In genomic region chr10:79531593-79531992, GRCm38 (mm10) we compare ENCODE assay signal across 22 mouse cellular contexts. TPM values are rescaled to one million over a fixed set of nuclear protein-coding genes. Genes with fewer than 3 reads are reported as not detected.
A peak's percentile ranks its signal among the peaks of the same experiment; 100 is the strongest.
DNase-seq lines count a peak whose midpoint lies in the region; ATAC-seq lines count a peak whose summit lies in the region.
"Had no signal": no experiment of that assay in that cellular context is flagged by ENCODE, and none has a peak within 500 bp of the region (broad histone marks: within the 10 kb centered on the region; RNA-seq: fewer than 3 reads in every experiment).

No protein-coding gene starts in this region.

- no peak overlapping the region for H3K9ac ChIP-seq in limb, embryonic 11.5 days (ENCODE audit: low read length)
- no peak overlapping the region; the same call in 1 of the 2 replicates for H3K9ac ChIP-seq in stomach, embryonic 15.5 days
- H3K9ac ChIP-seq: heart, embryonic 12.5 days; limb, embryonic 13.5 days; neural tube, embryonic 13.5 days had no signal

- H3K4me3 ChIP-seq in limb, embryonic 11.5 days (ENCODE audit: low read depth, low read length), result no peak overlapping the region
- H3K4me3 ChIP-seq in limb, embryonic 10.5 days, result no peak overlapping the region
- H3K4me3 ChIP-seq in stomach, embryonic 15.5 days (replicated peaks), result no peak overlapping the region
- H3K4me3 ChIP-seq: embryonic facial prominence, embryonic 13.5 days; heart, embryonic 12.5 days; layer of hippocampus, adult 2 months; left cerebral cortex, adult 2 months; neural tube, embryonic 13.5 days had no signal

- ATAC-seq in limb, embryonic 11.5 days (ENCODE audit: insufficient number of reproducible peaks, low FRiP score, low TSS enrichment, low read depth), result no peak
- ATAC-seq in stomach, embryonic 15.5 days (ENCODE audit: insufficient read depth, low FRiP score, low read depth), result no peak
- ATAC-seq: hindbrain, postnatal 0 days had no signal

- H3K27ac ChIP-seq in limb, embryonic 11.5 days (replicated peaks; ENCODE audit: low read depth, low read length), result no peak overlapping the region
- no peak overlapping the region for H3K27ac ChIP-seq in limb, embryonic 10.5 days
- no peak overlapping the region for H3K27ac ChIP-seq in stomach, embryonic 15.5 days
- H3K27ac ChIP-seq: embryonic facial prominence, embryonic 13.5 days; hindbrain, postnatal 0 days; layer of hippocampus, adult 2 months; left cerebral cortex, adult 2 months; limb, embryonic 13.5 days; neural tube, embryonic 13.5 days had no signal

- DNase-seq in cerebellum, postnatal 25 days, result peak; percentile 2 to 3
- DNase-seq in cerebellum, adult 18-20 months, result no peak
- DNase-seq in limb, embryonic 11.5 days (ENCODE audit: low spot score), result peak; percentile 20
- DNase-seq in limb, embryonic 10.5 days (ENCODE audit: low spot score), result no peak
- DNase-seq in urinary bladder, postnatal 10 days (ENCODE audit: low spot score), result peak; percentile 7
- no peak for DNase-seq in urinary bladder, adult 2 months (ENCODE audit: low spot score)
- DNase-seq in frontal cortex, postnatal 14 days (ENCODE audit: low spot score in 2 of 2), result no peak
- DNase-seq: adrenal gland, adult 8-10 months; gastrocnemius, postnatal 36 days; lung, adult 18-20 months; right cerebral cortex, postnatal 25 days; thymus, postnatal 25 days had no signal

- H3K4me2 ChIP-seq in limb, embryonic 11.5 days (ENCODE audit: low read depth, severe bottlenecking), result no peak overlapping the region
- H3K4me2 ChIP-seq in stomach, embryonic 15.5 days, result peak overlapping the region; percentile 94; the same call in 1 of the 2 replicates
- H3K4me2 ChIP-seq: heart, embryonic 12.5 days; midbrain, embryonic 11.5 days; neural tube, embryonic 13.5 days had no signal

- 89% methylated on average over 3 of the region's 3 CpGs for WGBS in limb, embryonic 11.5 days
- WGBS in limb, embryonic 10.5 days, result 84% methylated on average over 3 of the region's 3 CpGs
- 74% methylated on average over 3 of the region's 3 CpGs for WGBS in stomach, embryonic 15.5 days

- no peaks in the 10 kb centered on the region for H3K27me3 ChIP-seq in limb, embryonic 11.5 days (ENCODE audit: control insufficient read depth, insufficient read depth, low read length)
- H3K27me3 ChIP-seq in limb, embryonic 10.5 days (ENCODE audit: low read depth, poor library complexity, severe bottlenecking), result no peaks in the 10 kb centered on the region
- H3K27me3 ChIP-seq in stomach, embryonic 15.5 days (replicated peaks), result no peaks in the 10 kb centered on the region
- H3K27me3 ChIP-seq: limb, embryonic 13.5 days had no signal

- H3K4me1 ChIP-seq in limb, embryonic 11.5 days (ENCODE audit: control insufficient read depth, insufficient read depth, low read length), result no peaks in the 10 kb centered on the region
- H3K4me1 ChIP-seq in limb, embryonic 10.5 days, result peaks cover 28% of the 10 kb centered on the region
- H3K4me1 ChIP-seq in stomach, embryonic 15.5 days, result peaks cover 16% of the 10 kb centered on the region; the same call in 1 of the 2 replicates

- H3K9me3 ChIP-seq in limb, embryonic 11.5 days (ENCODE audit: control insufficient read depth, low read length), result no peaks in the 10 kb centered on the region
- no peaks in the 10 kb centered on the region for H3K9me3 ChIP-seq in limb, embryonic 10.5 days (replicated peaks)
- no peaks in the 10 kb centered on the region for H3K9me3 ChIP-seq in stomach, embryonic 15.5 days
- H3K9me3 ChIP-seq: embryonic facial prominence, embryonic 13.5 days; heart, embryonic 12.5 days; limb, embryonic 13.5 days; neural tube, embryonic 13.5 days had no signal

- peaks cover 2% of the 10 kb centered on the region; the same call in 1 of the 2 replicates for H3K36me3 ChIP-seq in limb, embryonic 11.5 days (ENCODE audit: control insufficient read depth, insufficient read depth, low read length)
- H3K36me3 ChIP-seq in limb, embryonic 10.5 days, result peaks cover 28% of the 10 kb centered on the region
- H3K36me3 ChIP-seq in stomach, embryonic 15.5 days, result 0 out of 2 replicates have a peak, but pooled peaks cover 4% of the 10 kb centered on the region

RNA-seq across cellular contexts. Expression of gene Plpp2, which starts 2.0 kb away (rescaled TPM):
- 20.3 and 21.8 TPM in 2 replicates for polyA plus RNA-seq in limb, embryonic 11.5 days (2014; fragmentation: Nextera tagmentation; extraction: Ambion mirVana)
- 26.6 and 29.3 TPM in 2 replicates for polyA plus RNA-seq in limb, embryonic 10.5 days (2016; fragmentation: Nextera tagmentation; extraction: Ambion mirVana)
- polyA plus RNA-seq in urinary bladder, adult 2 months (2012; rRNA removed), result 21.5 and 29.1 TPM in 2 replicates
- 69.7 and 70.6 TPM in 2 replicates for polyA plus RNA-seq in stomach, embryonic 15.5 days (2015; fragmentation: Nextera tagmentation; extraction: Ambion mirVana)

RNA-seq across cellular contexts. Expression of gene Mier2, which starts 23.4 kb away (rescaled TPM):
- polyA plus RNA-seq in limb, embryonic 11.5 days (2014; fragmentation: Nextera tagmentation; extraction: Ambion mirVana), result 54.2 and 56.2 TPM in 2 replicates
- 71.3 and 79.8 TPM in 2 replicates for polyA plus RNA-seq in limb, embryonic 10.5 days (2016; fragmentation: Nextera tagmentation; extraction: Ambion mirVana)
- polyA plus RNA-seq in urinary bladder, adult 2 months (2012; rRNA removed), result 54.3 and 59.5 TPM in 2 replicates
- polyA plus RNA-seq in stomach, embryonic 15.5 days (2015; fragmentation: Nextera tagmentation; extraction: Ambion mirVana), result 49.2 and 50.1 TPM in 2 replicates

RNA-seq across cellular contexts. Expression of gene Theg, which starts 55.5 kb away (rescaled TPM):
- polyA plus RNA-seq in limb, embryonic 11.5 days (2014; fragmentation: Nextera tagmentation; extraction: Ambion mirVana), result not detected in 2 replicates
- polyA plus RNA-seq in limb, embryonic 10.5 days (2016; fragmentation: Nextera tagmentation; extraction: Ambion mirVana), result not detected in 2 replicates
- polyA plus RNA-seq in urinary bladder, adult 2 months (2012; rRNA removed), result not detected in 2 replicates
- polyA plus RNA-seq in stomach, embryonic 15.5 days (2015; fragmentation: Nextera tagmentation; extraction: Ambion mirVana), result not detected in 2 replicates
- polyA plus RNA-seq: embryonic facial prominence, embryonic 13.5 days; heart, embryonic 12.5 days; hindbrain, postnatal 0 days; kidney, embryonic 16.5 days; limb, embryonic 13.5 days; midbrain, embryonic 11.5 days; neural tube, embryonic 13.5 days had no signal

Comparison
In these comparisons a context has a peak if more than half of its experiments do, and no peak if none do; other contexts are left out.
1. DNase-seq: peak in cerebellum, postnatal 25 days (2 of 2), limb, embryonic 11.5 days (single experiment) and urinary bladder, postnatal 10 days (single experiment); none in cerebellum, adult 18-20 months (0 of 2), limb, embryonic 10.5 days (single experiment), urinary bladder, adult 2 months (single experiment) and frontal cortex, postnatal 14 days (0 of 2).